Mouse (Mus musculus) limb, embryonic 14.5 days (tissue): ENCODE results near the gene Zbed5. TPM values are rescaled to one million over a fixed set of nuclear protein-coding genes. Genes with fewer than 3 reads are reported as not detected.

Experiments used
- ATAC-seq: fragments of 200-750 bp; cut with Nextera tagmentation; 2 replicates; pipeline ENCODE4 v1.8.0; 2017; ENCODE audit warnings: low read depth, moderate number of reproducible peaks, moderate TSS enrichment; ENCODE audit not compliant: low FRiP score
- DNase-seq: peaks from one replicate; pipeline ENCODE4 v3.0.0-alpha.2; 2015; ENCODE audit warnings: low spot score
- H3K27ac ChIP-seq: fragments of 300-500 bp; sonication (generic); replicated peaks from 2 replicates; pipeline ENCODE4 v1.5.1; 2014; ENCODE audit warnings: low read depth, mild to moderate bottlenecking, low read length, moderate library complexity, mixed read lengths
- H3K27me3 ChIP-seq: fragments of 300-500 bp; sonication (generic); 2 replicates; pipeline ENCODE4 v1.6.1; 2014; ENCODE audit warnings: low read length, mixed read lengths; ENCODE audit not compliant: control insufficient read depth, insufficient read depth
- H3K36me3 ChIP-seq: fragments of 300-500 bp; sonication (generic); 2 replicates; pipeline ENCODE4 v1.6.1; 2014; ENCODE audit warnings: mild to moderate bottlenecking, low read length, moderate library complexity, mixed read lengths; ENCODE audit not compliant: control insufficient read depth, insufficient read depth
- H3K4me1 ChIP-seq: fragments of 300-500 bp; sonication (generic); 2 replicates; pipeline ENCODE4 v1.6.1; 2014; ENCODE audit warnings: antibody characterized with exemption, low read length, mixed read lengths; ENCODE audit not compliant: control insufficient read depth, insufficient read depth
- H3K4me2 ChIP-seq: fragments of 300-500 bp; sonication (generic); replicated peaks from 2 replicates; pipeline ENCODE4 v1.6.1; 2014; ENCODE audit warnings: low read depth, mild to moderate bottlenecking, low read length, moderate library complexity; ENCODE audit not compliant: severe bottlenecking
- H3K4me3 ChIP-seq: fragments of 300-500 bp; sonication (generic); replicated peaks from 2 replicates; pipeline ENCODE4 v1.5.1; 2014; ENCODE audit warnings: low read length
- H3K9ac ChIP-seq: fragments of 300-500 bp; sonication (generic); 2 replicates; pipeline ENCODE4 v1.6.1; 2014; ENCODE audit warnings: mild to moderate bottlenecking, low read depth, low read length, moderate library complexity; ENCODE audit not compliant: severe bottlenecking
- H3K9me3 ChIP-seq: fragments of 300-500 bp; sonication (generic); 2 replicates; pipeline ENCODE4 v1.6.1; 2016; ENCODE audit warnings: low read length; ENCODE audit not compliant: control insufficient read depth
- POLR2A ChIP-seq: fragments of 200-500 bp; IDR thresholded peaks from 2 replicates; pipeline ENCODE4 v1.8.0; 2012; ENCODE audit warnings: inconsistent platforms, mild to moderate bottlenecking, moderate library complexity, borderline replicate concordance; ENCODE audit not compliant: insufficient read depth, insufficient read length; ENCODE audit errors: extremely low read depth
- WGBS: fragments of 180-500 bp; shearing (Covaris S2); extraction: QIAGEN DNeasy Blood & Tissue Kit; methylation state at CpG from one replicate; pipeline ENCODE4 v1.1.7; 2014; 5-methylcytosine and 5-hydroxymethylcytosine counted together
- polyA plus RNA-seq, 2 experiments: library from polyadenylated mRNA; depleted of rRNA in 1 of 2; stranded (reverse) in 1 of 2; unstranded in 1 of 2; fragments of >200 nt; fragmentation: Nextera tagmentation in 1 of 2; extraction: Ambion mirVana in 1 of 2; gene quantifications; 2 replicates each; pipeline versions ENCODE4 v1.2.1 to v1.2.3; 2012 to 2014

Zbed5 gene
- 8.8 and 9.1 TPM in 2 replicates for polyA plus RNA-seq (2012; rRNA removed)
- 8.2 and 8.4 TPM in 2 replicates for polyA plus RNA-seq (2014; fragmentation: Nextera tagmentation; extraction: Ambion mirVana)

DNA sequence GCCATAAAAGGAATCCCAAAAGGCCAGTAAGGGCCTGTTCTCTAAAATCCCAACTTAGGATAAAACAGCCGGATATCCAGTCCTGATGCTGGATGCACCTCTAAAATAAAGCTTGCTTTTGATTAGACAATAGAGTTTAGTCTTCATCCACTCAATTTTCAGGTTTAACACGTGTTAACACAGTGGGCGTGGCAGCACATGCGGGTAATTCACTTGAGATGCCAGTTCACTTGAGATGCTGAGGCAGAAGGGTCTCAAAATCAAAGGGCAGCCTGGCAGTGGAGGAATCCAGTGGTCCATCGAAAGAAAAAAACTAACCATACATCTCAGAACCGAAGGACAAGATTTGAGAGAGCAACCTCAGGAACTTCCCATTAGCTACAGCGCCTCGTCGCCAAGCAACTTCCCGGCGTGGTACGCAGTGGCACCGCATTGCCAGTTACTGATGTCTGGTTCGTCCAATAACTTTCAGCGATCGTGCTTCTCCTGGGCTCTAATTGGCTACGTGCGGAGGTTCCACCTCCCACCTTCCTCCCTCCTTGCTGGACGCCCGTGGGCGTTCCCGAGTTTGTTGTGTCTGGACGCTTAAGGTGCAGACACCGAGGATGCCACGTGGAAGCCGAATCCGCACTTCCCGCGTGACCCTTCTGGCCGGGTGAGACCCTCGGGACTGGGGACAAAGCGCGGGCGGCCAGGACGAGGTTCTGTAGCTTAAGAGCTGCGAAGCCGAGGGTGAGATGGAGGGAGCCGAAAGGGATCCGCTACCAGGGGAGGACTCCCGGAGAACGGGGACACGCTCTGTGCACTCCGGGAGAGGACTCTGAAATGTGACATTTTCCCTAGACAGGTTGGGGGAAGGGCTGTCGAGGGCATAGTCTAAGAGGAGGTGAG lies at the start of gene Zbed5:
Gene Zbed5, plus strand, starts transcription at position 526 of the 891 bp plus-strand sequence.
- 0 out of 2 replicates have a peak within 1 kb of the TSS, but pooled peaks have one; percentile 6 for H3K27ac ChIP-seq
- WGBS: 1% methylated on average over 42 of the region's 44 CpGs
- H3K4me2 ChIP-seq: peak within 1 kb of the TSS; percentile 76
- ATAC-seq: peak; percentile 99
- peaks cover 7% of the 10 kb centered on the region for H3K4me1 ChIP-seq
- no peak for TF ChIP-seq POLR2A
- H3K36me3 ChIP-seq: no peaks in the 10 kb centered on the region
- H3K9ac ChIP-seq: peak within 1 kb of the TSS; percentile 66
- H3K9me3 ChIP-seq: no peaks in the 10 kb centered on the region
- peak; percentile 96 for DNase-seq
- no peaks in the 10 kb centered on the region for H3K27me3 ChIP-seq
- H3K4me3 ChIP-seq: peak within 1 kb of the TSS; percentile 64

GRCm38 (mm10) chr5:129846752-129847557 lies 48.6 kb upstream of the Zbed5 start, which contains the start of gene Sumf2:
Gene Sumf2 (plus strand): TSS chr5:129846986.
- DNase-seq (peak; percentile 96), ATAC-seq (peak; percentile 98)
- no peaks in the 10 kb centered on the region for H3K27me3 ChIP-seq
- TF ChIP-seq POLR2A: peak; percentile 90; the same call in 1 of the 2 replicates
- H3K4me2 ChIP-seq: peak within 1 kb of the TSS; percentile 51
- peak within 1 kb of the TSS; percentile 72 for H3K4me3 ChIP-seq
- WGBS: 11% methylated on average over 22 of the region's 22 CpGs
- peak within 1 kb of the TSS; percentile 73 for H3K9ac ChIP-seq
- H3K9me3 ChIP-seq: no peaks in the 10 kb centered on the region
- peaks cover 28% of the 10 kb centered on the region for H3K36me3 ChIP-seq
- peaks cover 4% of the 10 kb centered on the region for H3K4me1 ChIP-seq
- peak within 1 kb of the TSS; percentile 46; the same call in 1 of the 2 replicates for H3K27ac ChIP-seq

DNA sequence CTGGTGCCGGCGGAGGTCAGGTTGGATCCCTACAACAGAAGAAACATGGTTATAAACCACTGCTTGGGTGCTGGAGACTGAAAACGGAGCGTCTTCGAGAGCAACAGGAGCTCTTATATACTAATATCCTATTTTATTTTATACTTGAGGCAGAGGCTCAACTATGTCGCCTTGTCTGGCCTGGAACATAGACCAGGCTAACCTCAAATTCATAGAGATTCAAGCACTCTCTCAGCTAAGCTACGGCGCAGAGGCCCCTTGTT lies 48.0 kb upstream of the Zbed5 start:
- H3K4me2 ChIP-seq: peak overlapping the region; percentile 51
- TF ChIP-seq POLR2A: no peak
- no peaks in the 10 kb centered on the region for H3K9me3 ChIP-seq
- peaks cover 4% of the 10 kb centered on the region for H3K4me1 ChIP-seq
- H3K27me3 ChIP-seq: no peaks in the 10 kb centered on the region
- peaks cover 28% of the 10 kb centered on the region for H3K36me3 ChIP-seq
- no peak for ATAC-seq
- H3K27ac ChIP-seq: no peak overlapping the region
- WGBS: 46% methylated on average over 8 of the region's 8 CpGs
- H3K9ac ChIP-seq: peak overlapping the region; percentile 73
- H3K4me3 ChIP-seq: peak overlapping the region; percentile 72
- no peak for DNase-seq

DNA sequence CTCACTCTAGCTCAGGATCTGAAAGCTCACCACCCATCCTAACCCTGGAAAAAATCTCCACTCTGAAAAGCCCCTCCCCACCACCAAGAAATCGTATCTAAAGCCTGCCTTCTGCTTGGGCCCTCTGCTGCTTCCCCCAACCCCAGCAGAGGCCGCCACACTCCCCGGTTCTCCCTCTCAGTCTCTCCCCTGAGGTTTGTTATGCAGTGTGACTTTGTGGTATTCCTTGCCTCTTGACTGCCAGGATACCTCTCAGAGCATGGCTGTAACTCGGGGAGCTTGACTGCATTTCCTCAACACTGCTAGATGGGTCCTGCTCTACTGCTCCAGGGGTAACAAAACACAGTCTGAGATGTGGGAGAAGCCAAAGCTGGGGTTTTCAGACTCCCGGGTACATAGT lies 40.4 kb upstream of the Zbed5 start:
- Histone ChIP-seq H3K4me3 (no peak overlapping the region), H3K9me3 (no peaks in the 10 kb centered on the region), H3K27ac (no peak overlapping the region), H3K9ac (no peak overlapping the region), H3K36me3 (peaks cover 61% of the 10 kb centered on the region), H3K4me2 (no peak overlapping the region), H3K4me1 (no peaks in the 10 kb centered on the region), H3K27me3 (no peaks in the 10 kb centered on the region)
- WGBS: 49% methylated on average over 5 of the region's 5 CpGs
- TF ChIP-seq POLR2A: no peak
- ATAC-seq (no peak), DNase-seq (no peak)

DNA sequence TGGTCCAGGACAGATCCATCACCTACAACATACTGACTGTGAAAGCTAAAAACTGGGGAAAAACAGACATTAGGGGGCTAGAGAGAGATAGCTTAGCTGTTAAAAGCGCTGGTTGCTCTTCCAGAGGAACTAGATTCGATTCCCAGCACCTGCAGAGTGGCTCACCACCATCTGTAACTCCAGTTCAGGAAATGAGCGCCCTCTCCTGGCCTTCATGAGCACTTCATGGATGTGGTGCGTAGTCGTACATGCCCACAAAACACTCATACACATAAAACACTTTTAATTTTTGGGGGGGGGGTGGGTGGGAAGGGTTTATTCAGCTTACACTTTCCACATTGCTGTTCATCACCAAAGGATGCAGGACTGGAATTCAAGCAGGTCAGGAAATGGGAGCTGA lies 39.1 kb upstream of the Zbed5 start:
- Histone ChIP-seq H3K9me3 (no peaks in the 10 kb centered on the region), H3K36me3 (peaks cover 65% of the 10 kb centered on the region), H3K4me1 (no peaks in the 10 kb centered on the region), H3K27ac (no peak overlapping the region), H3K9ac (no peak overlapping the region), H3K4me2 (no peak overlapping the region), H3K4me3 (no peak overlapping the region), H3K27me3 (no peaks in the 10 kb centered on the region)
- no peak for TF ChIP-seq POLR2A
- DNase-seq (no peak), ATAC-seq (no peak)
- WGBS: 86% methylated on average over 5 of the region's 5 CpGs
